Mouse (Mus musculus) E14TG2a.4 (cell line): ENCODE measurements at regions not wholly inside any gene's neighbourhood (a gene's known extent, or its start where the extent isn't known, plus 50 kb on each side); places are given as distances from the start of the nearest gene placed in this dataset.

ENCODE experiments used
- CTCF ChIP-seq: conservative IDR thresholded peaks from 2 replicates; pipeline ENCODE4 v1.5.1; 2014; ENCODE audit warnings: low read length
- POU5F1 ChIP-seq: IDR thresholded peaks from 2 replicates; pipeline ENCODE4 v1.6.1; 2014; ENCODE audit warnings: low read length, borderline replicate concordance

GRCm38 (mm10) chr10:97028776-97029175, 412.0 kb downstream of the Btg1 start:
- no peak for TF ChIP-seq CTCF
- no peak for TF ChIP-seq POU5F1
